Comparison of ENCODE assay signal across 9 mouse cellular contexts in the genomic region with DNA sequence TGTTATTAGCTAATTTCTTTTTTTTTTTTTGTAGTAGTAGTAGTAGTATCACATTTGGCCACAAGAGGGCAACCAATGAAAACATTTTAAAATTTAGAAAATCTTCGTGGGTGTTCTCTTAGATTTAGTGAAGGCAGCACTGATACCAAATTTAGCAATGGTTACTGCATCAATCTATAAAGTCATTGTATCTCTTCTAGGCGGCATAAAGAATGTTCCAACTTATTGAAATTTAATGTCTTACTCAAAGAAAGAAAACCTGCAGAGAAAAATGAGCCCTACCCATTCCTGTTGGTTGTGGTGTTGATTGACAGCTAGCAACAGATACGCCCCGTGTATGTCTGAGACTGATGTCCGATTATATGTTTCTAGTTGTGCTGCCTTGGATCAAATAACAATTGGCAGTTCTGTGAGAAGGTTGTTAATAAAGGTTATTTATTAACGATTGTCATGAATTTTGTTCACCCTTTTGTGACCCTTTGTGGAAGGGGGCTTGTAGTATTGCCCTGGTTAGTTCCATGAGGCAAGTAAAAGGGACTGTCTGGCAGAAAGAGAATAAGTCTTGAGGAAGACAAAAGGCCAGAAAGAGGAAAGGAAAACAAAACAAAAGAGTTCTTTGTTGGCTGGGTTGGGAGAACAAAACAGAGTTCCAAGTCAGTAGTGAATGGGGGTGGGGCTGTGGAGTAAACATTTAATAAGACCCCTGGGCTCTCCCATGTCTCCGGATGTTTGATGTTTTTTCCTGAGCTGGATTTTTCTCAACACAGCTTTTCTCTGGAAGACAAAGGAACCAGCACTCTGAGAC.
DNase-seq lines count a peak whose midpoint lies in the region; ATAC-seq and TF ChIP-seq lines count a peak whose summit lies in the region.
"Had no signal": no experiment of that assay in that cellular context is flagged by ENCODE, and none has a peak within 500 bp of the region (broad histone marks: within the 10 kb centered on the region; RNA-seq: fewer than 3 reads in every experiment).

No protein-coding gene starts in this region.

- no peaks in the 10 kb centered on the region for H3K9me3 ChIP-seq in kidney, embryonic 15.5 days (replicated peaks)
- H3K9me3 ChIP-seq in hindbrain, embryonic 14.5 days (ENCODE audit: control insufficient read depth, low read length), result no peaks in the 10 kb centered on the region
- H3K9me3 ChIP-seq in neural tube, embryonic 11.5 days (ENCODE audit: control insufficient read depth, low read length), result no peaks in the 10 kb centered on the region

- H3K9ac ChIP-seq in kidney, embryonic 15.5 days, result no peak overlapping the region
- peak overlapping the region; percentile 28 for H3K9ac ChIP-seq in hindbrain, embryonic 14.5 days
- no peak overlapping the region for H3K9ac ChIP-seq in neural tube, embryonic 11.5 days (ENCODE audit: low read length)

- H3K4me1 ChIP-seq in kidney, embryonic 15.5 days, result no peaks in the 10 kb centered on the region
- H3K4me1 ChIP-seq in hindbrain, embryonic 14.5 days (replicated peaks; ENCODE audit: control insufficient read depth, insufficient read depth, low read length), result peaks cover 10% of the 10 kb centered on the region; the same call in 1 of the 2 replicates
- H3K4me1 ChIP-seq in neural tube, embryonic 11.5 days (ENCODE audit: control insufficient read depth, insufficient read depth, low read length), result no peaks in the 10 kb centered on the region

- H3K36me3 ChIP-seq in kidney, embryonic 15.5 days, result no peaks in the 10 kb centered on the region
- H3K36me3 ChIP-seq in hindbrain, embryonic 14.5 days (replicated peaks; ENCODE audit: control insufficient read depth, insufficient read depth), result no peaks in the 10 kb centered on the region
- H3K36me3 ChIP-seq in neural tube, embryonic 11.5 days (ENCODE audit: control insufficient read depth, insufficient read depth, low read length), result no peaks in the 10 kb centered on the region

- no peak overlapping the region for H3K27ac ChIP-seq in kidney, embryonic 15.5 days
- H3K27ac ChIP-seq in hindbrain, embryonic 14.5 days, result peak overlapping the region; percentile 69
- peak overlapping the region; percentile 36; the same call in 1 of the 2 replicates for H3K27ac ChIP-seq in neural tube, embryonic 11.5 days (ENCODE audit: low read depth, low read length)
- H3K27ac ChIP-seq: macrophage had no signal

- TF ChIP-seq CTCF in brain, embryonic 14.5 days (IDR thresholded peaks at IDR 0.05; ENCODE audit: borderline replicate concordance, extremely low read depth, insufficient read depth, insufficient read length), result 0 out of 2 replicates have a peak, but pooled peaks have one; percentile 1

- H3K4me3 ChIP-seq in kidney, embryonic 15.5 days (replicated peaks), result 0 out of 2 replicates have a peak overlapping the region, but pooled peaks have one; percentile 7
- peak overlapping the region; percentile 14 for H3K4me3 ChIP-seq in hindbrain, embryonic 14.5 days (replicated peaks; ENCODE audit: low read length)
- H3K4me3 ChIP-seq in neural tube, embryonic 11.5 days (ENCODE audit: low read depth, low read length), result no peak overlapping the region

- ATAC-seq in kidney, embryonic 15.5 days (replicated peaks; ENCODE audit: low FRiP score), result peak; percentile 85
- ATAC-seq in hindbrain, embryonic 14.5 days (ENCODE audit: low FRiP score), result peak; percentile 77
- peak; percentile 84 for ATAC-seq in neural tube, embryonic 11.5 days (ENCODE audit: insufficient read depth, low FRiP score, low TSS enrichment)

- WGBS in kidney, embryonic 15.5 days, result 22% methylated on average over 7 of the region's 7 CpGs
- under 1% methylated on average over 7 of the region's 7 CpGs for WGBS in hindbrain, embryonic 14.5 days
- WGBS in neural tube, embryonic 11.5 days, result 16% methylated on average over 7 of the region's 7 CpGs

- peak overlapping the region; percentile 45 for H3K4me2 ChIP-seq in kidney, embryonic 15.5 days
- peak overlapping the region; percentile 61 for H3K4me2 ChIP-seq in hindbrain, embryonic 14.5 days (replicated peaks)
- H3K4me2 ChIP-seq in neural tube, embryonic 11.5 days (ENCODE audit: low read depth), result 0 out of 2 replicates have a peak overlapping the region, but pooled peaks have one; percentile 22

- H3K27me3 ChIP-seq in kidney, embryonic 15.5 days, result no peaks in the 10 kb centered on the region
- no peaks in the 10 kb centered on the region for H3K27me3 ChIP-seq in hindbrain, embryonic 14.5 days (ENCODE audit: control insufficient read depth, insufficient read depth, low read length)
- no peaks in the 10 kb centered on the region for H3K27me3 ChIP-seq in neural tube, embryonic 11.5 days (ENCODE audit: control insufficient read depth, insufficient read depth, low read length)

- no peak for DNase-seq in kidney, postnatal 4 days
- DNase-seq in brain, embryonic 14.5 days (ENCODE audit: low read depth), result peak; percentile 83
- peak; percentile 84 for DNase-seq in hindbrain, embryonic 14.5 days (ENCODE audit: low spot score)
- peak; percentile 57 for DNase-seq in neural tube, embryonic 11.5 days (ENCODE audit: low spot score)
- no peak for DNase-seq in layer of hippocampus, adult 8-10 months (ENCODE audit: low spot score in 2 of 2)
- no peak for DNase-seq in spleen, postnatal 36 days (ENCODE audit: low spot score in 2 of 2)
- no peak for DNase-seq in testis, postnatal 14 days (ENCODE audit: low spot score)

- no peak for TF ChIP-seq POLR2A in brain, embryonic 14.5 days (IDR thresholded peaks at IDR 0.05; ENCODE audit: borderline replicate concordance, extremely low read depth, insufficient read depth, insufficient read length, poor library complexity, severe bottlenecking)

Comparison
In these comparisons a context has a peak if more than half of its experiments do, and no peak if none do; other contexts are left out.
1. DNase-seq: peak in brain, embryonic 14.5 days (single experiment), hindbrain, embryonic 14.5 days (single experiment) and neural tube, embryonic 11.5 days (single experiment); none in kidney, postnatal 4 days (0 of 2), layer of hippocampus, adult 8-10 months (0 of 2), spleen, postnatal 36 days (0 of 2) and testis, postnatal 14 days (single experiment).
2. Peak in every context shown above with its lines, with median percentiles within 50 percentile points of each other: ATAC-seq and H3K4me2 ChIP-seq.